Mouse (Mus musculus) thymus, adult 2 months (tissue): ENCODE data around the gene Faap20.

Experiments
- CTCF ChIP-seq: fragments of 200-500 bp; IDR thresholded peaks from 2 replicates; pipeline ENCODE4 v1.5.1; 2012; ENCODE audit warnings: mild to moderate bottlenecking, control low read depth, low read length, moderate library complexity, borderline replicate concordance; ENCODE audit not compliant: control insufficient read depth, poor library complexity, insufficient read depth; ENCODE audit errors: extremely low read depth
- POLR2A ChIP-seq: fragments of 200-500 bp; IDR thresholded peaks from 2 replicates; pipeline ENCODE4 v1.6.1; 2012; ENCODE audit warnings: mild to moderate bottlenecking, low read length, control low read depth, moderate library complexity; ENCODE audit not compliant: control insufficient read depth, poor library complexity, insufficient read depth; ENCODE audit errors: extremely low read depth

GRCm38 (mm10) chr4:155208613-155209012 lies 41.0 kb upstream of the Faap20 start:
- TF ChIP-seq POLR2A (no peak), CTCF (no peak)
